Mouse (Mus musculus): ENCODE measurements around the gene Scrn2.

The Scrn2 gene

DNA sequence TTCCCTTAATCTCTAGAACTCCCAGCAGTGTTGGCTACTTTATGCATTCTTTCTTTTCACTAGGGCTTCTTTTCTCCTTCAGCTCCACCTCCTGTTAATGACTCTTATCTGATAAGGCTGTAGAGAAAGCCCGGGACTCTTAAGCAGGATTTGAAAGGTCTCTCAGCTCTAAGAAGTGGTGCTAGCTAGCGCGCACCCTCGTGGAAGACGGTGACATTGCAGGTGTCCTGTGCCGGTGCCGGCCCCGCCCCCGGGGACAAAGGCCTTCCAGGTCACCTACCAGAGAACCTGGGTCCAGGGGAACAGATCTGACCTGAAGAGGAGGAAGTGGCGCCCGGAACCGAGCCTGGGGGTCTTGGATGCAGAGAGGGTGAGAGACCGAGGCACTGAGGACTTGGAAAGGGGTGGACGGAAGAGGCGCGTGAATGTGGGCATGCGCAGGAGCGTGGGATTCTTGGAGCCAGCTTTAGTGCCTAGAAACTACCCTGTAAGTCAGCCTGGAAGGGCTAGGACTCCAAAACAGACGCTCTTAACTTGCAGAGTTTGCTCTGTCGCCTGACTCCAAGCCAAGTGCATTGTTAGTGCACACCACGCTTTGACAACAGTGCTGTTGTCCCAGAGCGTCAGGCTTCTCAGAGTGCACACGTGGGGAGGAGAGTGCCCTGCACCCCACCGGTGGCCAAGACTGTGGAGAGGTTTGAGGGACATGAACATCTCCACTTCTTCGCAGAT lies at the start of gene Scrn2:
Gene Scrn2 (plus strand): TSS at position 253 of the 732 bp plus-strand sequence.
- DNase-seq (ENCODE audit: low spot score in 2 of 2) = peak; percentile 74 to 76

DNA sequence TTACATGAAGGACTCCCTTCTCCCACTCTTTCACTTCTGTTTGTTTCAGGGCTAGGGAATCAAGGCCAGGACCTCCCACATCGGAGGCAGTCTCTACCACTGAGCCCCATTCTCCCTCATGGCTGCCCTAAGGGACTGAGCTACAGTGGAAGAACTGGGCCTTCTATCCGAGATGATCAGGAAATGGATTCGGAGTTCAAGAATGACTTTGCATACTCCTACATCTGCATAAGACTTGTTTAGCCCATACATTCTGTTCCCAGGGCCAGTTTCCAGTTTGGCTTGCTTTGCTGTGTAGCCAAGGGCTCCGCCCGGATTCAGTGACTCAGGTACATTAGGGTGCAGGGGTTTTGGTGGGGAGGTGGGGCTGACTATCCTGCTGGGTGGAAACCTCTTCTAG lies 49.7 kb upstream of the Scrn2 start:
- DNase-seq (ENCODE audit: low spot score in 2 of 2) = no peak

DNA sequence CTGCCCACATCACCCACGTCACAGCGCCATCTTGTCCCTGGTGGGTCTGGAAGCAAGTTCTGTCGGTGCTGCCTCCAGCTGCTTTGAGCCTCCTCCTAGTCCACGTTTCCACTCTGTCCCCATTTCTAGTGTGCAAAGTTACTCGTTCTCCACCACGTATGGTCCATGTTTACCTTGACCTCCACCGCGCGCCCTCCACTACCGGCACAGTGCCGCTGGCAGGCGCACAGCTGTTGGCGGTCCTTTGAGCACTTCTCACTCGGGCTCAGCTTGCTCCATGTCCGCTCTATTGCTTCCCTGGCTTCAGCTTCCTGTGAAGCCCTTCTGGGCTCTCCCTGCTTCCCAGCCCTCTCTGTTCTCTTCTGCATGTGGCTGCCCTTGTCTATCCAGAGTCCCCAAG lies 48.3 kb upstream of the Scrn2 start:
- DNase-seq (ENCODE audit: low spot score in 2 of 2) = no peak

DNA sequence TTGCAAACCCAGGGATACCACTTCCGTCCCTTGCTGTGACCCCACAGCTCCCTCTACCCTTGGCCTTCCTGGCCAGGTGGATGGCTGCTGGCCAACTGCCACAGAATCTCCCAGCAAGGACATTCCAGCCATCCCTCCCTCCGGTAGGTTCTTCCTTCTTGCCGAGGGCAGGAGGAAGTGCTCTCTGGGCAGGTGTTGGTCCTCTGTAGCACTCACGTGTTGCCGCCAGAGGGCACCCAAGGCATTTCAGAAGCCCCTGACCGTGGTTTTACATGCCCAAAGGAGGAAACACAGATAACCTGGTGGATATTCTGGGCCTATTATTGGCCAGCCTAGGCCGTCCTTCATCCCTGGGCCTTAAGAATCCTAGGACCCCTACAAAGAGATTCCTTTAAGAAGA lies 47.4 kb upstream of the Scrn2 start:
- peak; percentile 67 to 78 for DNase-seq (ENCODE audit: low spot score in 2 of 2)

DNA sequence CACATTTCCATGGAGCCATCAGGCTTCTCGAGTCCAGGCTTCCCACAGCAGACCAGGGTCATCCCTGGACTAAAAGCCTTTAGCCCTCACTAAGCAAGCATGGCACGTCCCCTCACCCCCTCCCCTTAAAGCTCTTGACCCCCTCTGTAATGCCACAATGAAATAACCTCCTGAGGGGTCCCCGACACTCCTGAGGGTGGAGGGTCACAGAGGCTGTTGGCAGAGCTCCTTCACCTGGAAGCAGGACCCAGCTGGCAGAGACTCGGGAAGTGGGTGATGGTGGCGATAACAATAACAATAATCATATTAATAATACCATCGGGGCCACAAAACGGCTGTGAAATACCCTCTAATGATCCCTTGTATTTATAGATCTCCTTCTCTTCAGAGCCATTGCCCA lies 46.9 kb upstream of the Scrn2 start, which contains the start of gene Sp2:
Gene Sp2 (minus strand): TSS at position 101 of the 400 bp plus-strand sequence.
- DNase-seq (ENCODE audit: low spot score in 2 of 2) = no peak

DNA sequence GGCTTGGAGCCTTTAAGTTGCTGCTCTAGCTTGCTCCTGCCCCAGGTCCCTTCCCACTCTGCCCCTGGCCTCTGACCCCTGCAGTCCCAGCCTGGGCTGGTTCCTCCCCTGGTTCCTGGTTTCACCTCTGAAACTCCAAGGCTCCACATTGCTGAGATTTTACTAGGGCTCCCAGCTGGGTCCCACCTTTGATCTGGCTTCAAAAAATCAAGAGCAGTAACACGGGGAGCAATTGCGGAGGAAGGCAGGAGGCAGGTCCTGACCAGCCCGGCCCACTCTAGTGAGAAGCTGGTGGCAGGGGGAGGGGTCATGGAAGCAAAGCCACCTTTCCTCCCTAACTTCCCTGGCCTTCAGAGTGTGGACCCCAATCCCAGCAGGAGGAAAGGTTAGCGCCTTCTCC lies 44.8 kb upstream of the Scrn2 start:
- no peak for DNase-seq (ENCODE audit: low spot score in 2 of 2)

DNA sequence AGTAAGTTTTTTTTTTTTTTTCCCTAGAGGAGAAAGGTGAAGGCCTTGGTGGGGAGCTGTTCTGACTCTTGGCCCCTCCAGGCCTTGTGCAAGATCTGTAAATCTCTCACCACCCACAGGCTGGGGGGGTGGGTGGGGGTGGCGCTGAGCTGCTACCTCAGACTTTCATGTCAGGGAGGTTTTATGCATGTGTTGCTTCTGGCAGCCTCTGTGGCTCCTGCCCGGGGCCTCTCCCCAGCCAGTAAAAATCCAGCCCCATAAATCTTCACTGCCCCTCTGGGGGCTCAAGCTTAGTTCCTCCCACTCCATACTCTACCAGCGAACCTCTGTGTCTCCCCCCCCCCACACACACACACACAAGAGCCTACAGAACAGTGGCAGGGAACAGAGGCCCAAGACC lies 43.3 kb upstream of the Scrn2 start:
- DNase-seq (ENCODE audit: low spot score in 2 of 2) = no peak

DNA sequence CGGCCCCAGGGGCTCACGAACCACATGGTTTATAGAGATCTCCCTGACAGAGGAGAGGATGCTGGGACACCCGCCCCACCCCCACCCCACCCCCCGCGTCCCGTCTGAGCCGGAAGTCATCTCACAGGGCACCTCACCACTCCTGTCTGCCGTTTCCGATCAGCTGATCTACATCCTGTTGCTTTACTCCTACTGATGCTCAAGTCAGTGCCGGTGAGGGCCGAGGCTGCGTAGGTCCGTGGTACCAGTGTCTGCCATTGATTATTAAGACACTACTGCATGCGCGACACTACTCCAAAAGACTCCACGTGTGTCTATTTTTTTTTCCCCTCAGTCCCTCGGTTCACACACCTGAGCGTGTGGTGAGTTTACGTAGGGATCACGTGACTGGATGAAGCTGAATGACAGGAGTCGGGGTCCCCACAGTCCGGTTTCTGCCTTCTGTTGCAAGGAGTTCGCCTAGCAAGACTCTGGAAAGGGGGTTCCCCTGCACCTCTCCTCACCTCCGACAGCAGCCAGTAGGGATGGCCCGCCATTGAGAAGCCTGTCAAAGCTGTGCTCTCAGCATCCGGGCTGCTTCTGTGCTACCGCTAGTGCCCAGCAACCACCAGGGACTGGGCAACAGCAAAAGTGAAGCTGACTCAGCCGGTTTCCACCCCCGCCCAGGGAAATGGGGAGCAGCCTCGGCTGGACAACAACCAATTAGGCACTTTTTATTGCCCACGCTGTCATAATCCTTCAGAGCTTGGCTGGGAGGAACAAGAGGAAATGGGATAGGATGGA lies 41.7 kb upstream of the Scrn2 start:
- DNase-seq (ENCODE audit: low spot score in 2 of 2) = no peak

DNA sequence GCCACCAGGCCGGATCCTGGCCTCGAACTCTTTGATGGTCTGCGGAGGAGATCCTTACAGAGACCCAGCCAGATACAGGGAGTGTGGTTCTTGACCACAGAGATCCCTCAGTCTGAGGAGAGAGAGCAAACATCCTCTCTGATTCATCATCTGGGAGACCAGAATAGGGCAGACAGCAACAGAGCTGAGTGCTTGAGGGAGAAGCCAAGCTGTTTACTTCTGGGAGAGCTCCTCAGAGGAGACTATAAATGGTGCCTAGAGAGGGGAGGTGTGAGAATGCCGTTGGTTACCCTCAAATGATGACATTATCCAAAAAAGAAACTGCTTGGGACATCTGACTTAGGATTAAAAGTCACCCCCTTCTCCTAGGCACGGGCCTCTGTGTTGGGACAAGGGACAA lies 38.2 kb upstream of the Scrn2 start:
- no peak for DNase-seq (ENCODE audit: low spot score in 2 of 2)

DNA sequence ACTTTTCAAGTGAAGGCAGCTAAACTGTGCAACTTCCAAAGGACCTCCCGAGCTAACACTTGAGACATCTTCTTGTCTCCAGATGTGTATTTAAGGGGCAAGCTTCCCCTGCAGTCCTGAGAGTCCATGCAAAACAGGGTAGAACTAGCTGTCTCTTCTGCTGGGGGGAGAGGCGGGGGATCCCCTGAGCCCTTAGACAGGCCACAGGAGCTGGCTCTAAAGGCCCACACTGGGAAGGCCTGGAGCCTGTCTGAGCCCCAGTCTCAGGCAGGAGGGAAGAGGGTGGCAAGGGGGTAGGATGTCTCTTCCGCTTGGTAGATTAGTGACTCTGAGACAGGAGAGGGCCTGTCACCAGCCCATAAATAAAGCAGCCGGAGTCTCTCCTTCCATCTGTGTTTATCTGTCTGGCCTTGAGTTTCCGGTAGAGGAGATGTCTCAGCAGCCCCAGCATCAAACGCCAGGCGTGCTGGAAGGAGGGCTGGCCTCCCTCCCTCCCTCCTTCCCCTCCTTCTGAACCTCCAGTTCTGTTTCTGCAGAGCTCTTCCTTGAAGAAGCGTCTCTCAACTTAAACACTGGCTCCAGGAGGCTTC lies 36.9 kb upstream of the Scrn2 start:
- no peak for DNase-seq (ENCODE audit: low spot score in 2 of 2)

DNA sequence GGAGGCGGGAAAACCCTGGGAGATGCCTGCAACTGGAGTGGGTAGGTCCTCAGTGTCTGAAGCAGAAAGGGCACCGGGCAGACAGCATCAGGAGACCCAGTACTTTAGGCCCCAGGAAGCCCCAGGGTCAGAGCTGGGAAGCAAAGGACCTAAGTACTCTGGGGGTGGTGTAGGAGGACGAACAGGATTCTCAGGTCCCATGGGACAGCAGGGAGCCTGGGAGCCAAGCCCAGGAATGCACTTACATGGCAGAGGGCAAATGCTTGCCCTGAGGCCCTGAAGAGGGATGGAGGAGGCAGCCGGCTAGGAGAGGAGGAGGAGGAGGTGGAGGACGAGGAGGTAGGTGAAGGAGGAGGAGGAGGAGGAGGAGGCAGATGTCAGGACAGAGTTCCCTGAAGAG lies 34.7 kb upstream of the Scrn2 start:
- DNase-seq (ENCODE audit: low spot score in 2 of 2) = no peak

DNA sequence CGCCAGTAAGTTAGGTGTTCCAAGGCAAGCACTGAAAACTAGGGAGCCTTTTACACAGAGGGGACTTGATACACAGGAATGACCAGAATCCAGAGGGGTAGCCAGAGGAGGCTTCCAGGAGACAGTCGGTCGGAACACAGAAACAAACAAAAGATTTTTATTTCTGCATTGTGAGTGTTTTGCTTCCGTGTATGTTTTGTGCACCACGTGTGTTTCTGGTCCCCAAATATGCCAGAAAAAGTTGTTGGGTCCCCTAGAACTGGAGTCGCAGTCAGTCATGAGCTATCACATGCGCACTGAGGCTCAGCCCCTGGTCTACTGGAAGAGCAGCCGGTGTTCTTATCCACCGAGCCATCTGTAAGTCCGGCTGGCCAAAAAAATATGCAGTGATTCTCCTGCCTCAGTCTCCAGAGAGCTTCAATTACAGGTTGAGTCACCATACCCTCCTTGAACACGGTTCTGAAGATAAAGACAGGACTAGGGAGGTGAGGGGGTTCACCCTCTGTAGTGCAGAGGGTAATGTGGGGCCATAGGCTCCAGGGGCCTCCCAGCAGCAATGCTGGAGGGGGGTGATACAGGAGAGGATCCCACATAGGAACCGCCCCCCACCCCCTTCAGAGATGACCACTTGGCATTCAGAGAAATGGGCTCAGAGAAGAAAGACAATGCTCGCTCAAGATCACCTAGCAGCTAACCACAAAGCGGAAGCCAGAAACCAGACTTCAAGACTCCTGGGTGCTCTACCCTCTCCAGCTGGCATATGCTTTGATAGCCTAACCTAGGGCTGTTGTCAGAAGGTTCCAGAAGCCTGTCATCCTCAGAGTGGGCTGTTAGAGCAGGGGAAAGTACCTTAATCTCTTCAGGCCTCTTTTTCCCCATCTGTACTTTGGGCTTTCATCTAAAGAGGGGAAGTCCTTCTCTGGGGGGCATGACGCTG lies 33.6 kb upstream of the Scrn2 start:
- DNase-seq (ENCODE audit: low spot score in 2 of 2) = no peak

DNA sequence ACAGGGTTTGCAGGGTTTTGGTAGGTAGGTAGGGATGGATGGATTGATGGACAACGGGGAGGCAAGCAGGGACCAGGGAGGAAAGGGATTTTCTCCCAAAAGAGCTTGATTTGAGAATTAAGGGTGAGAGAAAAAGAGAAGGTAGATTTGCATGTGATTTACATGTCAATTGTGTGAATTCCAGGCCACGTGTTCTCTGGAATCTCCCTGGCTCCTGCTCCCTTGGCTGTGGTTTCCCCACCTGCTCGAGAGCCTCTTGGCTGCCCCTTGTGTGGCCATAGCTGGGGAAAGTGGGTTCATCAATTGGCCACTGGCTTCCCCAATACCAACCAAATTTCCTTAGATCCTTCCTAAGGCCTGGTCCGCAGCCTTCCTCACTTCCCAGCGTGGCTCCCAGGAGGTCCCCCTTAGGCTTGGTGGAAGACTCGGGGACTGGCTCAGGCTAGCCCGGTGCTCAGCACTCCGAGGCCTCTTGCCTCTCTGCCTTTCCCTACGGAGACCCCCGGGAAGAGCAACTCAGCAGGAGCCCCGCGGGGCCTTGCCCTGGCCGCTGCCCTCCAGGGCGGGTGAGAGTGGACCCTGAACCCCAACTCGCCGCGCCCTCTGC lies 32.9 kb upstream of the Scrn2 start:
- no peak for DNase-seq (ENCODE audit: low spot score in 2 of 2)

DNA sequence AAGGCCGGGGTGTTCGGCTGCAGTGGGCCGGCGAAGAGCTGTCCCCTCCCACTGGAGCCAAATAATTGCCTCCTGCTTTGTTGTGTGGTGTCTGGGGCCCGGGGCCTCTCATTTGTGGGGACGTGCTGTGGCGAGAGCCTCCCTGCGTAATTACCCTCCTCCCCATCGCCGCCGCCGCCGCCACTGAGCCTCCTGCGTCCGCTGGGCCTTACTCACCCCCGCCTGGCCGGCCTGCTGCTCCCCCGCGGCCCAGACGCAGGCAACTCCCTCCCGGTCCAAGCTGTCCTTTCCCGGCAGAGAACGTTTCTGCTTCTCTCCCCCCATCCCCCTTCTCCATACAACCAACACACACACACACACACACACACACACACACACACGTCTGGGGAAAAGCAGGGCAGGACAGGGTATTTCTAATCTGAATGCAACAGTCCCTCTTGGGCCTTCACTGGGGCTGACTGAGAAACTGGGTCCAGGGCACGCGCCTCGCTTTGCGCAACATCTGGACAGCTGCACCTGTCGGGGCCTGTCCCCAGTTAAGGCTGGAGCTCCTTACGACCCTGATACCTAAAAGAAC lies 32.3 kb upstream of the Scrn2 start:
- no peak for DNase-seq (ENCODE audit: low spot score in 2 of 2)

DNA sequence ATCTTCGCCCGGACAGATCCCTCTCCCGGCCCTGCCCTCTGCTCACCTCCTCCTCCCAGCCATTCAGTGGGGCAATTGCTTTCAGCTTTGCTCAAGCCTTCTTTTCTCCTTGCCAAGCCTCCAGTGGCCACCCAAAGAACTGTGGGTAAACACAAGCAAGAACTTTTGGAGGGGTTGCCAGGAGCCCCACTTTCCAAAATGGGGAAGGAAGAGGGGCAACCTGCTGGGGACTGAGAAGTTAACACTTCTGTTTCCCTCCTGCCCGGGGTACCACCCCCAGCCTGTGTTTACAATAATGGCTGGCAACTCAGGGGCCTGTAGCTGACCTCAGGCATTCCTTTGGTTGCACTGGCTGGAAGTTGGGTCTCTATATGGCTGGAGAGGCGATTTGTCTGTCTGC lies 26.6 kb upstream of the Scrn2 start:
- no peak for DNase-seq (ENCODE audit: low spot score in 2 of 2)

DNA sequence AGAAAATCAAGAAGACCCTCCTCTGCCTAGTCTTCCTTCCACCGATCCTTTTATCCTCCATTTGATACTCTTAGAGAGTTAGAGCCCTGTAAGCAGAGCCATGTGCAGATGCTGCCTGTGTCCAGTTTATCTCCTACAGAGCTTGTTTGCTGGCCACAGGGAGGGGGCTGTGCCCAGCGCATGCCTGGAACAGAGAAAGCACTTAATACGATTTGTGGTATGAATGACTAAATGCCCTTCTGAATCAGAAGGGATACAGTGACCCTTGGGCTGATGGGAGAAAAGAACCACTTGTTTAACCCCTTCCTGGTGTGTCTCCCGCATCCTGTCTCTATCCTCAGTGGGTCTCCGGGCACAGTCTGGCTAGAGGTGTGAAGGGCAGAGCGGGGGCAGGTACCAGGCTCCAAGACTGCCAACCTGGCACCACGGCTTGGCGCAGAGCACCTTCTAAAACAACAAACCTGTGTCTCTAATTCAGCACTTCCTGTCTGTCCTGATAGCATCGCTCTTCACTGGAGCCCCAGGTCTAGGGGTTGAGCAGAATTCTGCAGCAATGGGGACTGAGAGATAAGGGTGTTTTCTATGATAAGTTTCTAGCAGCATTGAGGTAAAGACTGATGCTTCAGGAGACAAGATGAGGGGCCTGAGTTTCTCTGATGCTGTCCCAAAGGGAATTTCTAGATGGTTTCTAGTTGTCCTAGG lies 22.5 kb upstream of the Scrn2 start:
- DNase-seq (ENCODE audit: low spot score in 2 of 2) = no peak

DNA sequence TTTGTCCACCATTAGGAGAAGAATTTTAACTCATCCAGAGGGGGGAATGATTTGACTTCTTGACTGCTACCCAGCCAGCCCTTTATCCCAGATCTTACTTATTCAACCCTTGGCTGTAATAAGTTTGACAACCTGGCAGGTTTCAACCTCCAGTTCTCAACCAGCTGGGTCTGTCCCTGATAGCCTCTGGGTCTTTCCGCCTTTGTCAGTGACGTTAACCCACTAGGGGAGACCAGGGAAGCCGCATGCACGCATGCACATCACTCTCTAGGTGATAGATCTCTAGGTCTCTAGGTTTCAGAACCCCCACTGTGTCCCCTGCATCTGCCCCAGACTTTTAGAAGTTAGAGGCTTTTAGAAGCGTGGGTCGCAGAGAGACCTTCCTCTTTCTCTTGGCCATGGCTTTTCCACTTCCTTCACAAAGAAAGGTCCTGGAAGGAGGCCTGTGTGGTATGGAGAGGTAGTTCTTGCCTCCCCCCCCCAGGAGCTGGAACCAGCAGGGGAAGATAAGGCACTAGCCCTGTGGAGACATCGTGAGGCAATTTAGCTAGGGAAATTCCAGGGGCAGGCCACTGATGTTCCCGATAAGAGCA lies 20.4 kb upstream of the Scrn2 start:
- DNase-seq (ENCODE audit: low spot score in 2 of 2) = no peak

DNA sequence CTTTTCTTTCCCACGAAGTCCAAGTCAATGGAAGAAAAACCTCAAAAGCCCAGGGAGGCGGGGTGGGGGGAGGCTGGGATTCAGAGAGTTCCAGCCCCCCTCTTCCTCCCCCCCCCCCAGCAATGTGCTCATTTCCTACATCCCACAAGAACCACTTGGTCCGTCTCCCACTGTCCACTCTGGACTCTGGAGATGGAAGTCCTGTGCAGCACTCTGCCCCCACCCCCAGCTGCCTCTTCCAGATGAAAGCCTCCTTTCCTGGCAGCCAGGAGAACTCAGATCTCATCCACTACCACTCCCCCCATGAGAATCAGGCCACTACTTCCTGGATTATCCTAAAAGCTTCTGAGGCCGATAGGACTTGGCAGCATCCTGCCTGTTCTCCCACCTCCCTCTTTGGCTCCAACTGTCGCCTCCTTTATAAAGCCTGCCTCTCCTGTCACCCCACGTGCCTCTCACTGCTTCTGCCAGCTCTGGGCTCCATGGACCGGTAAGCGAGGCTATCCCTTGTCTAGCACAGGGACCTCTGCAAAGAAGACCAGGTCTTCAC lies 16.5 kb upstream of the Scrn2 start, which contains the start of gene Sp6:
Gene Sp6 (plus strand): TSS at position 274 of the 550 bp plus-strand sequence.
- DNase-seq (ENCODE audit: low spot score in 2 of 2) = no peak

All from urinary bladder, postnatal 4 days (tissue).